Comparison of ENCODE assay signal across 9 mouse cellular contexts in the genomic region with DNA sequence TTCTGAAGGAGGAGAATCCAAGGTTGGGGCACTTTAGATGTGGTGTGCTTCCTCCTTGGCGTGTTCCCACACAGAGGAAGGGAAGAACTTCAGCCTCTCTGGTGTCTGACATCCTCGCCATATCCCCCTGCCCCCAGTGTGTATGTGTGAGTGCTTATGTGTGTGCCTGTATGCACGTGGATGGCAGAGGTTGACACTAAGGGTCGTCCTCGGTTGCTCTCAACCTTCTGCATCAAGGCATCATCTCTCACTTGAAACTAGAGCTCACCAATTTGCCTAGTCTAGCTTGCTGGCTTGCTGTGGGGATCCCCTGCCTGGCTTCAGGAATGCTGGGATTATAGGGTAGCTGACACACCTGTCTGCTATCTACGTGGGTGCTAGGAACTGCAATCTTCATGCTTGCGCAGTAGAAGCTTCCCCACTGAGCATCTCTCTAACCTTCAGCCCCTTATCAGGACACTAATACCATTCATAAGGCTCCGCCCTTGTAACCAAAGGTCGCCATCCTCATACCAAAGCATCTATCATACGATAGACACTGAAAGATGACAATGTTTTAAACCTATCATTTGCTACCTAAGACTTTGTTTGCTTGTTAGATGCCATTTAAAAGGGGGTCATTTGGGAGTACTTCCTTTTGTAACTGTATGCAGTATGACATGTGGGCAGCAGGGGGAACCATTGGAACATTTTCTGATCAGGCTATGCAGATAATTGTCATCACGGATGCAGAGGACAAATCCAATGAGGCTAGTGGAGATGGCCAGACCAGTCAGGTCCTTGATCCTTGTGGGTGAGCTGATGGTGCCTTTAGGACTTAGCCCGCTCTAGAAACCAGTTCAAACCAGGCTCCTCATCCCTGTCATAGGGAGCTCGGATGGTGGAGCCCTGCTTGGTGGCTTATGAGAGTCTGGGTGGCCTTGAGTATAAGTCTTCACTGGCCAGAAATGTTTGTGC. TPM values are rescaled to one million over a fixed set of nuclear protein-coding genes. Genes with fewer than 3 reads are reported as not detected.
DNase-seq lines count a peak whose midpoint lies in the region; ATAC-seq and TF ChIP-seq lines count a peak whose summit lies in the region.
"Had no signal": no experiment of that assay in that cellular context is flagged by ENCODE, and none has a peak within 500 bp of the region (broad histone marks: within the 10 kb centered on the region; RNA-seq: fewer than 3 reads in every experiment).

No protein-coding gene starts in this region.

- ATAC-seq in intestine, postnatal 0 days = no peak
- ATAC-seq in midbrain, embryonic 14.5 days (ENCODE audit: low FRiP score, low TSS enrichment) = no peak; the same call in 1 of the 2 replicates

- intact Hi-C loops in heart, postnatal 25 days (cut with DNase I) = loop anchor here (2.0 to 5.0 kb wide), 2 partner anchors 339 to 439 kb away; no protein-coding TSS in a partner anchor
- intact Hi-C loops in left cerebral cortex, postnatal 36 days (cut with DNase I) = loop anchor here (2.0 to 10.0 kb wide), 3 partner anchors 439 to 1017 kb away; no protein-coding TSS in a partner anchor

- no peak overlapping the region for H3K4me2 ChIP-seq in intestine, postnatal 0 days (replicated peaks; ENCODE audit: low read depth)
- H3K4me2 ChIP-seq in midbrain, embryonic 14.5 days (ENCODE audit: low read length) = no peak overlapping the region
- H3K4me2 ChIP-seq: limb, embryonic 13.5 days had no signal

- H3K36me3 ChIP-seq in intestine, postnatal 0 days (ENCODE audit: control insufficient read depth, insufficient read depth) = no peaks in the 10 kb centered on the region
- H3K36me3 ChIP-seq in midbrain, embryonic 14.5 days (ENCODE audit: control insufficient read depth, insufficient read depth, low read length) = no peaks in the 10 kb centered on the region
- no peaks in the 10 kb centered on the region for H3K36me3 ChIP-seq in spleen, adult 2 months (ENCODE audit: control insufficient read depth, insufficient read depth, low read length)

- TF ChIP-seq POLR2A in spleen, adult 2 months (IDR thresholded peaks at IDR 0.05; ENCODE audit: low read depth, low read length) = no peak

- no peak overlapping the region for H3K27ac ChIP-seq in intestine, postnatal 0 days (ENCODE audit: low read depth, low read length)
- no peak overlapping the region for H3K27ac ChIP-seq in midbrain, embryonic 14.5 days (replicated peaks; ENCODE audit: low read depth, low read length)
- H3K27ac ChIP-seq in spleen, adult 2 months (ENCODE audit: insufficient read depth, low read length) = no peak overlapping the region
- H3K27ac ChIP-seq: limb, embryonic 13.5 days had no signal

- 47% methylated on average over 13 of the region's 13 CpGs for WGBS in intestine, postnatal 0 days
- 58% methylated on average over 13 of the region's 13 CpGs for WGBS in midbrain, embryonic 14.5 days
- 56% methylated on average over 13 of the region's 13 CpGs for WGBS in spleen, adult 2 months

- no peaks in the 10 kb centered on the region for H3K27me3 ChIP-seq in intestine, postnatal 0 days (replicated peaks; ENCODE audit: control insufficient read depth, insufficient read depth, low read length)
- no peaks in the 10 kb centered on the region for H3K27me3 ChIP-seq in midbrain, embryonic 14.5 days (ENCODE audit: control insufficient read depth, insufficient read depth, low read length)
- no peaks in the 10 kb centered on the region for H3K27me3 ChIP-seq in spleen, adult 2 months (ENCODE audit: control insufficient read depth, insufficient read depth, low read length)
- H3K27me3 ChIP-seq: limb, embryonic 13.5 days had no signal

- no peak overlapping the region for H3K9ac ChIP-seq in intestine, postnatal 0 days (ENCODE audit: low read depth, low read length)
- no peak overlapping the region for H3K9ac ChIP-seq in midbrain, embryonic 14.5 days (replicated peaks; ENCODE audit: low read length)
- H3K9ac ChIP-seq: limb, embryonic 13.5 days had no signal

- DNase-seq in heart, adult 11 months = peak; percentile 88
- no peak for DNase-seq in heart, postnatal 25 days (ENCODE audit: low spot score)
- peak; percentile 21 for DNase-seq in cerebellum, adult 9-11 months
- DNase-seq in frontal cortex, postnatal 10 days (ENCODE audit: low spot score in 2 of 2) = peak; percentile 18 to 56
- peak; percentile 38 to 48 for DNase-seq in left cerebral cortex, postnatal 36 days (ENCODE audit: low spot score in 2 of 2)
- DNase-seq in midbrain, embryonic 14.5 days = peak; percentile 86
- peak; percentile 41 to 59 for DNase-seq in spleen, adult 2 months (ENCODE audit: low read depth in 1 of 2, low spot score in 2 of 2)

- no peak overlapping the region for H3K4me3 ChIP-seq in intestine, postnatal 0 days (ENCODE audit: low read depth, low read length)
- no peak overlapping the region for H3K4me3 ChIP-seq in midbrain, embryonic 14.5 days (replicated peaks; ENCODE audit: low read depth, low read length)
- H3K4me3 ChIP-seq in spleen, adult 2 months (ENCODE audit: extremely low read depth, insufficient read depth, insufficient read length) = no peak overlapping the region
- H3K4me3 ChIP-seq: limb, embryonic 13.5 days had no signal

- no peaks in the 10 kb centered on the region for H3K9me3 ChIP-seq in intestine, postnatal 0 days (ENCODE audit: control insufficient read depth)
- H3K9me3 ChIP-seq in midbrain, embryonic 14.5 days (ENCODE audit: control insufficient read depth, low read length) = no peaks in the 10 kb centered on the region
- H3K9me3 ChIP-seq: limb, embryonic 13.5 days had no signal

- peak; percentile 87 for TF ChIP-seq CTCF in intestine, postnatal 0 days (IDR thresholded peaks at IDR 0.05; ENCODE audit: low read depth)
- TF ChIP-seq CTCF in spleen, adult 2 months (IDR thresholded peaks at IDR 0.05; ENCODE audit: extremely low read depth, insufficient read depth, insufficient read length, insufficient replicate concordance) = peak; percentile 29; the same call in 1 of the 2 replicates

- no peaks in the 10 kb centered on the region for H3K4me1 ChIP-seq in intestine, postnatal 0 days (replicated peaks; ENCODE audit: control insufficient read depth, insufficient read depth, low read length)
- 0 out of 2 replicates have a peak, but pooled peaks cover 3% of the 10 kb centered on the region for H3K4me1 ChIP-seq in midbrain, embryonic 14.5 days (ENCODE audit: control insufficient read depth, insufficient read depth, low read length)
- no peaks in the 10 kb centered on the region; the same call in 1 of the 2 replicates for H3K4me1 ChIP-seq in spleen, adult 2 months (ENCODE audit: control insufficient read depth, insufficient read depth, insufficient read length)

RNA-seq across cellular contexts. Expression of a gene that starts 21.7 kb away (rescaled TPM):
- 10 to 100 TPM; 37.7 TPM for total RNA-seq in heart, postnatal 25 days (2021)
- 95.3 and 96.8 TPM in 2 replicates for polyA plus RNA-seq in intestine, postnatal 0 days (2015; fragmentation: Nextera tagmentation; extraction: Ambion mirVana)
- total RNA-seq in left cerebral cortex, postnatal 36 days (2021) = 10 to 100 TPM; 83.7 to 94.6 TPM
- polyA plus RNA-seq in midbrain, embryonic 14.5 days (2014; fragmentation: Nextera tagmentation; extraction: Ambion mirVana) = 120 and 131 TPM in 2 replicates
- 14.1 and 17.7 TPM in 2 replicates for polyA plus RNA-seq in spleen, adult 2 months (2012; rRNA removed)
